Mouse (Mus musculus): ENCODE results near the gene Ythdf1.

Gene Ythdf1

DNA sequence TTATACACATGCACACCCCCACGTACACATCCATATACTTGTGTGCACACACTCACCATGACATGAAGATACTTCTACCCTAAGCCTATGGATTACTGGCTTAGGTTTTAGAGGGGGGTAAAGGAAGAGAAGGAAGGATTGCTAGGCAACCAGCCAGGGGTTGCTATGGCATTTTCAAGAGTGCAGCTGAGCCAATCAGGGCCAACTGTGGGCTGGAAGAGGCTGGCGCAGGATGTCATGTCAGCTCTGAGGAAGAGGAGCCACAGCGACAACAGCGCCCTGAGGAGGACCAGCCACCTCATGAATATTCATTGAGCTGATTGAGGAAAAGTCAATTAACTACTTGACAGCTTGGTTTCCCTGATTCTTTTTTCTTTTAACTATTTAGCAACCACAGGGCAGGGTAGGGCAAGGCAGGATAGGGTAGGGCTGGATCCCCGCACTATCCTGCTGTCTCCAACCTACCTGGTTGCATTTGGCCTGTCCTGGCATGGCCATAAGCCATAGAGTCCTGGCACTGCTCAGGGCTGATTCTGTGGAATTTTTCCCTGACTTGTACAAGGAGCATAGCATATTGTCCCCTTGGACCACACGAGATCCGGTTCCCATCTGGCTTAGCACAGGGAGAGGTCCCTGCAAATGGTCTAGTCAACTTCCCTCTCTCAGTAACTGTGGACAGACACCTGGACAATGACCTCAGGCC is 41.2 kb downstream of the Ythdf1 start:
- no peak for DNase-seq (ENCODE audit: low read depth, low spot score)

DNA sequence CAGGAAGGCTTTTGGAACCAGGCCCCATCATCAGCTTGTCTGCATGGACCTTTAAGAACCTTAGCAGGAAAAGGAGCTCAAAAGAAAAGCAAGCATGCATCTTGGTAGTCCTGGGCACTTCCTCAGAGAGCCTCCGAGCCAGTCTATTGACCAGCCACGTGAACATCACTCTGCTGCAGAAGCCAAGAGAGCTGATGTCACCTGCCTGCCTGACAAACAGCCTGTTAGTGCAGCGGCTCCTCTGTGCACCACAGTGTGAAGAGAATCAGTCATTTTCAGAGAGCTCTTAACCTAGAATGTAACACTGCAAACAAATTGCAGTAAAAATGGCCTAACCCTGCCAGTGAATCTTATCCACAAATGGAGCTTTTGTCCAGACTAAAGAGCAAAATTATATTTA is 50.7 kb downstream of the Ythdf1 start:
- no peak for DNase-seq (ENCODE audit: low read depth, low spot score)

DNA sequence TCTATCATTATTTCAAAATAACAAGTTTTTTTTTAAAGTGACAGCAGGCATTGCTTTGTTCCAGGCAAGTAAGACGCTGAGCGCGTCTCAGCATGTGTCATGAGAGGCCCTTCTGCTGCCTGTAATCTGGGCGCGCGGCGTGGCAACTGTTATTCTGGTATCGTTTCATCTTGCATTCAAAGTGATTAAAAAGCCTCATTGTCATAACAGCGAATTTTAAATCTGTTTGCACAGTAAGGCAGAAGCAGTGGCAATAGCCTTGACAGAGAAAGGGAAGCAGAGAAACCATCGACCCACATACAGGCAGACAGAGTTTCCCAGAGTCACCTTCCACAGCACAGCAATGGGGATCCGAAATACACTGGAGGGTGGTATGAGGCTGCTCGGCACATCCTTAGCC is 59.2 kb downstream of the Ythdf1 start:
- no peak for DNase-seq (ENCODE audit: low read depth, low spot score)

DNA sequence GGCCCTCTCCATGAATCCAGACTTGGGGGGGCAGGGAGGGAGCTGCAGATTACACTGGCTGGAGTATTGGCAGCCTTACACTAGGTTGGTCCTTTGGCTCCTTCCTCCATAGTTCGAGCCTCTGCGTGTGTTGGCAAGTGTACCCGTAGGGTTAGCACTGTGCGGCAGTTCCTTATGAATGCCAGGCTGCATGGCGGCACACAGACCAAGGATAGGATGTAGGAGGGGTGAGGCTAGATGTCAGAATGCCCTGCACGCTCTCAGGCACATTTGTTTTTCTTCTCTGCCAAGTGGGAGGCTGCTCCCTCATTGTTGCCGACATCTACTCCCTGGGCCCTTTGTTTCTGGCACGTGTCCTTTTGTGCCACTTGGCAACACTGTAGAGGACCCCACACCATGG is 63.6 kb downstream of the Ythdf1 start:
- no peak for DNase-seq (ENCODE audit: low read depth, low spot score)

- no peak for DNase-seq (ENCODE audit: low read depth, low spot score)
These were observed 65.7 kb downstream of the Ythdf1 start for GRCm38 (mm10) chr2:180855005-180855544.
